Mouse (Mus musculus): ENCODE measurements at regions not wholly inside any gene's neighbourhood (a gene's known extent, or its start where the extent isn't known, plus 50 kb on each side); places are given as distances from the start of the nearest gene placed in this dataset.

- no peak overlapping the region for H3K4me3 ChIP-seq
- H3K4me1 ChIP-seq = no peaks in the 10 kb centered on the region
- H3K9me3 ChIP-seq = no peaks in the 10 kb centered on the region
- no peaks in the 10 kb centered on the region for H3K36me3 ChIP-seq (replicated peaks)
- no peak overlapping the region for H3K27ac ChIP-seq (replicated peaks)
- DNase-seq (ENCODE audit: low spot score) = no peak
- H3K27me3 ChIP-seq (replicated peaks; ENCODE audit: low read depth, poor library complexity, severe bottlenecking) = peaks cover 51% of the 10 kb centered on the region
- WGBS = 75% methylated on average over 4 of the region's 4 CpGs
Measured at GRCm38 (mm10) chrX:164589874-164590273, 83.7 kb downstream of the Asb9 start.

Data from embryonic facial prominence, embryonic 10.5 days (tissue).